ENCODE assay signal across 29 mouse cellular contexts in the genomic region with DNA sequence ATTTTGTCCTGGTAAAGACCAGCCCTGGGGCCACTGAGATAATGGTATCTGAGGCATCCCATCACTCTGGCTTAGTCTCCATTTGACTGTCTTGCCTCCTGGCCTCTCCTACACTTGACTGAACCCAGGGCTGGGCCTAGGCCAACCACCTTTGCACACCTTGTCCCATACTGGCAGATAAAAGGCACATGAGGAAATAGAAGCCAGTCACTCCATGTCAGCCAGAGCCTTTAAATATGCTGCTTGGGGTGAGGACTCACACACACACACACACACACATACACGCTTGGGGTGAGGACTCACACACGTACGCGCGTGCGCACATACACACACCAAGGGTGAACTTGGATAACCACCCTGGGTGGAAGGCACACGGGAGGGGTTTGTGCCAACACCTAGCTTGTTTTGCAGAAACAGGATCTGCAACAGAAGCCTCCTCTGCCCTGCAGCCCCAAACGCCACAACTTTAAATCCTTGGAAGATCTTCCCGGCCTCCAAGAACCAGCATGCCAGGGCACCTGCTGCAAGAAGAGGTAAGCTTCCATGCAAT. TPM values are rescaled to one million over a fixed set of nuclear protein-coding genes. Genes with fewer than 3 reads are reported as not detected.
DNase-seq lines count a peak whose midpoint lies in the region; ATAC-seq and TF ChIP-seq lines count a peak whose summit lies in the region.
"Had no signal": no experiment of that assay in that cellular context is flagged by ENCODE, and none has a peak within 500 bp of the region (broad histone marks: within the 10 kb centered on the region; RNA-seq: fewer than 3 reads in every experiment).

Gene Scd3 (plus strand): TSS at position 255 of the 550 bp plus-strand sequence.

- no peak for TF ChIP-seq CTCF in cerebellum, adult 2 months (IDR thresholded peaks at IDR 0.05; ENCODE audit: borderline replicate concordance, insufficient read depth, low read depth, low read length)
- no peak for TF ChIP-seq CTCF in thymus, adult 2 months (IDR thresholded peaks at IDR 0.05; ENCODE audit: borderline replicate concordance, control insufficient read depth, extremely low read depth, insufficient read depth, low read length, poor library complexity)

- no peaks in the 10 kb centered on the region for H3K27me3 ChIP-seq in cerebellum, adult 2 months (ENCODE audit: control insufficient read depth, insufficient read depth, low read length)
- no peaks in the 10 kb centered on the region for H3K27me3 ChIP-seq in thymus, adult 2 months (ENCODE audit: control insufficient read depth, insufficient read depth, low read length)
- H3K27me3 ChIP-seq: CH12.LX; embryonic facial prominence, embryonic 12.5 days; embryonic facial prominence, embryonic 15.5 days; forebrain, embryonic 12.5 days had no signal

- 94% methylated on average over 9 of the region's 9 CpGs for WGBS in cerebellum, adult 2 months
- WGBS in thymus, adult 2 months: 96% methylated on average over 9 of the region's 9 CpGs

- no peak within 1 kb of the TSS for H3K27ac ChIP-seq in cerebellum, adult 2 months (ENCODE audit: insufficient read depth, low read length)
- no peak within 1 kb of the TSS for H3K27ac ChIP-seq in thymus, adult 2 months (ENCODE audit: control insufficient read depth, insufficient read depth, low read length)
- H3K27ac ChIP-seq: embryonic facial prominence, embryonic 12.5 days; embryonic facial prominence, embryonic 15.5 days; forebrain, embryonic 10.5 days; forebrain, embryonic 12.5 days had no signal

- ATAC-seq in erythroid progenitor cell, adult 5-6 weeks (replicated peaks; ENCODE audit: low FRiP score, poor library complexity, severe bottlenecking): 0 out of 2 replicates have a peak, but pooled peaks have one; percentile 30
- ATAC-seq: activated CD4-positive, CD25-positive, alpha-beta regulatory T cell, adult 4 months; CD4-positive, CD25-positive, alpha-beta regulatory T cell, adult 4 months; forebrain, embryonic 14.5 days; forebrain, embryonic 16.5 days; Patski had no signal

- no peaks in the 10 kb centered on the region for H3K36me3 ChIP-seq in thymus, adult 2 months (ENCODE audit: control insufficient read depth, insufficient read depth, low read length)
- H3K36me3 ChIP-seq: embryonic facial prominence, embryonic 12.5 days; embryonic facial prominence, embryonic 15.5 days; forebrain, embryonic 10.5 days; forebrain, embryonic 12.5 days; G1E had no signal

- DNase-seq in cerebellum, adult 2 months: no peak
- no peak for DNase-seq in cerebellum, adult 11-12 months
- peak; percentile 80 for DNase-seq in heart, adult 11 months
- no peak for DNase-seq in heart, postnatal 25 days (ENCODE audit: low spot score)
- peak; percentile 94 for DNase-seq in gonadal fat pad, adult 2 months (ENCODE audit: low read depth)
- DNase-seq in kidney, adult 18-20 months: no peak
- DNase-seq in thymus, adult 2 months: no peak
- DNase-seq: adrenal gland, adult 8-10 months; adrenal gland, postnatal 14 days; adrenal gland, postnatal 36 days; B cell, adult 2 months; cerebellum, adult 18-20 months; cerebellum, adult 9-10 months; cerebellum, postnatal 10 days; cerebellum, postnatal 25 days; embryo, embryonic 11 days had no signal

- H3K4me3 ChIP-seq in cerebellum, adult 2 months (replicated peaks; ENCODE audit: insufficient read depth, low read depth, low read length): no peak within 1 kb of the TSS
- no peak within 1 kb of the TSS for H3K4me3 ChIP-seq in thymus, adult 2 months (ENCODE audit: control insufficient read depth, insufficient read depth, low read length)
- H3K4me3 ChIP-seq: embryonic facial prominence, embryonic 12.5 days; embryonic facial prominence, embryonic 15.5 days; erythroblast, embryonic 14.5 days; forebrain, embryonic 10.5 days; forebrain, embryonic 12.5 days had no signal

- no peak for TF ChIP-seq POLR2A in cerebellum, adult 2 months (IDR thresholded peaks at IDR 0.05; ENCODE audit: borderline replicate concordance, insufficient read depth, low read length)
- no peak for TF ChIP-seq POLR2A in thymus, adult 2 months (IDR thresholded peaks at IDR 0.05; ENCODE audit: control insufficient read depth, extremely low read depth, insufficient read depth, low read length, poor library complexity)

- H3K4me1 ChIP-seq in cerebellum, adult 2 months (ENCODE audit: control insufficient read depth, insufficient read depth, low read length): no peaks in the 10 kb centered on the region
- H3K4me1 ChIP-seq in thymus, adult 2 months (replicated peaks; ENCODE audit: control insufficient read depth, insufficient read depth, low read length): no peaks in the 10 kb centered on the region
- H3K4me1 ChIP-seq: embryonic facial prominence, embryonic 12.5 days; embryonic facial prominence, embryonic 15.5 days; forebrain, embryonic 10.5 days; forebrain, embryonic 12.5 days had no signal

- intact Hi-C loops in heart, postnatal 25 days (cut with DNase I): no loop called here

RNA-seq across cellular contexts. Expression of gene Scd3, which starts in this region (rescaled TPM):
- 20.5 and 20.9 TPM in 2 replicates for polyA plus RNA-seq in cerebellum, adult 2 months (2012; rRNA removed)
- not detected for total RNA-seq in heart, postnatal 25 days (2021)
- total RNA-seq in erythroid progenitor cell, adult 5-6 weeks (2015; ENCODE audit: low replicate concordance): not detected in 2 replicates
- not detected in 2 replicates for total RNA-seq in erythroid progenitor cell, adult 5-6 weeks (2017; ENCODE audit: low replicate concordance)
- 6.0 and 11.4 TPM in 2 replicates for polyA plus RNA-seq in gonadal fat pad, adult 2 months (2012; rRNA removed)
- polyA plus RNA-seq in thymus, adult 2 months (2012; rRNA removed): 0.17 and 0.23 TPM in 2 replicates
- total RNA-seq: adrenal gland, postnatal 14 days; CH12.LX had no signal
- polyA plus RNA-seq: activated CD4-positive, CD25-positive, alpha-beta regulatory T cell, adult 4 months; CD4-positive, CD25-positive, alpha-beta regulatory T cell, adult 4 months; erythroblast, embryonic 14.5 days; G1E had no signal

Comparison
In these comparisons a context has a peak if more than half of its experiments do, and no peak if none do; other contexts are left out.
1. DNase-seq: peak in heart, adult 11 months (single experiment) and gonadal fat pad, adult 2 months (single experiment); none in cerebellum, adult 2 months (0 of 2), cerebellum, adult 11-12 months (single experiment), heart, postnatal 25 days (single experiment), kidney, adult 18-20 months (single experiment) and thymus, adult 2 months (single experiment).
2. Peak in ATAC-seq in erythroid progenitor cell, adult 5-6 weeks; RNA of the gene not detected or under 1 TPM.